ENCODE assay signal across 8 mouse cellular contexts in genomic region chr11:60115024-60115538, GRCm38 (mm10). TPM values are rescaled to one million over a fixed set of nuclear protein-coding genes. Genes with fewer than 3 reads are reported as not detected.
DNase-seq lines count a peak whose midpoint lies in the region; ATAC-seq and TF ChIP-seq lines count a peak whose summit lies in the region.

No protein-coding gene starts in this region.

- H3K4me2 ChIP-seq in heart, embryonic 13.5 days: peak overlapping the region; percentile 92
- H3K4me2 ChIP-seq in liver, embryonic 14.5 days (ENCODE audit: low read depth): peak overlapping the region; percentile 87
- peak overlapping the region; percentile 88 for H3K4me2 ChIP-seq in stomach, embryonic 15.5 days

- H3K9ac ChIP-seq in heart, embryonic 13.5 days: peak overlapping the region; percentile 85
- H3K9ac ChIP-seq in liver, embryonic 14.5 days (replicated peaks): peak overlapping the region; percentile 84
- H3K9ac ChIP-seq in stomach, embryonic 15.5 days: peak overlapping the region; percentile 49

- DNase-seq in CD8-positive naive resting alpha-beta T cell, adult 2 months (ENCODE audit: low read depth in 2 of 2, low spot score in 2 of 2): peak; percentile 90
- peak; percentile 90 for DNase-seq in c-Kit-negative CD71-positive TER-119-positive erythroid progenitor cells, embryonic 14.5 days (ENCODE audit: low read depth, low spot score)
- peak; percentile 50 for DNase-seq in fat pad, adult 2 months (ENCODE audit: extremely low read depth, low read depth, low spot score)
- DNase-seq in kidney, postnatal 10 days: peak; percentile 97
- peak; percentile 92 to 93 (median 92) for DNase-seq in liver, embryonic 14.5 days (ENCODE audit: low read depth in 3 of 3, low spot score in 3 of 3)
- DNase-seq in neural tube, embryonic 10.5 days (ENCODE audit: extremely low spot score, low spot score): peak; percentile 93

- no peaks in the 10 kb centered on the region for H3K9me3 ChIP-seq in heart, embryonic 13.5 days
- H3K9me3 ChIP-seq in liver, embryonic 14.5 days (ENCODE audit: control insufficient read depth, low read length): no peaks in the 10 kb centered on the region
- H3K9me3 ChIP-seq in stomach, embryonic 15.5 days: no peaks in the 10 kb centered on the region

- H3K27ac ChIP-seq in heart, embryonic 13.5 days (replicated peaks): peak overlapping the region; percentile 99
- peak overlapping the region; percentile 82 for H3K27ac ChIP-seq in liver, embryonic 14.5 days
- peak overlapping the region; percentile 98 for H3K27ac ChIP-seq in stomach, embryonic 15.5 days

- ATAC-seq in heart, embryonic 13.5 days (ENCODE audit: extremely low read depth, insufficient number of reproducible peaks, low FRiP score, low TSS enrichment): peak; percentile 94
- ATAC-seq in liver, embryonic 14.5 days (ENCODE audit: insufficient read depth): peak; percentile 91
- ATAC-seq in stomach, embryonic 15.5 days (ENCODE audit: insufficient read depth, low FRiP score, low read depth): peak; percentile 92

- no peak for TF ChIP-seq EP300 in liver, embryonic 14.5 days (IDR thresholded peaks at IDR 0.05; ENCODE audit: low read depth)

- H3K36me3 ChIP-seq in heart, embryonic 13.5 days: no peaks in the 10 kb centered on the region
- no peaks in the 10 kb centered on the region for H3K36me3 ChIP-seq in liver, embryonic 14.5 days (replicated peaks; ENCODE audit: control insufficient read depth, insufficient read depth, low read depth)
- no peaks in the 10 kb centered on the region for H3K36me3 ChIP-seq in stomach, embryonic 15.5 days

- peaks cover 88% of the 10 kb centered on the region for H3K4me1 ChIP-seq in heart, embryonic 13.5 days
- peaks cover 40 to 55% of the 10 kb centered on the region in 2 experiments for H3K4me1 ChIP-seq in liver, embryonic 14.5 days (replicated peaks; ENCODE audit: control insufficient read depth in 2 of 2, insufficient read depth in 2 of 2, low read length in 1 of 2)
- peaks cover 62% of the 10 kb centered on the region for H3K4me1 ChIP-seq in stomach, embryonic 15.5 days

- peak overlapping the region; percentile 61 for H3K4me3 ChIP-seq in heart, embryonic 13.5 days
- peak overlapping the region; percentile 62 to 71 for H3K4me3 ChIP-seq in liver, embryonic 14.5 days (ENCODE audit: insufficient read depth in 1 of 2, low read depth in 2 of 2, low read length in 2 of 2)
- peak overlapping the region; percentile 48 for H3K4me3 ChIP-seq in stomach, embryonic 15.5 days (replicated peaks)

- TF ChIP-seq CTCF in liver, embryonic 14.5 days (IDR thresholded peaks at IDR 0.05; ENCODE audit: low read depth): 0 out of 2 replicates have a peak, but pooled peaks have one; percentile 21

- no peaks in the 10 kb centered on the region for H3K27me3 ChIP-seq in heart, embryonic 13.5 days (replicated peaks)
- H3K27me3 ChIP-seq in liver, embryonic 14.5 days (ENCODE audit: control insufficient read depth, insufficient read depth, low read length): no peaks in the 10 kb centered on the region
- H3K27me3 ChIP-seq in stomach, embryonic 15.5 days (replicated peaks): no peaks in the 10 kb centered on the region

- under 1% methylated on average over 36 of the region's 43 CpGs for WGBS in heart, embryonic 13.5 days
- WGBS in liver, embryonic 14.5 days (ENCODE audit: insufficient replicate concordance): under 1% methylated on average over 40 of the region's 43 CpGs
- WGBS in stomach, embryonic 15.5 days: 0% methylated on average over 42 of the region's 43 CpGs

RNA-seq across cellular contexts. Expression of gene Rai1, which starts 10.3 kb away (rescaled TPM):
- 16.1 and 18.2 TPM in 2 replicates for polyA plus RNA-seq in heart, embryonic 13.5 days (2015; fragmentation: Nextera tagmentation; extraction: Ambion mirVana)
- polyA plus RNA-seq in liver, embryonic 14.5 days (2012; rRNA removed): 7.2 and 7.8 TPM in 2 replicates
- 4.5 and 5.3 TPM in 2 replicates for polyA plus RNA-seq in liver, embryonic 14.5 days (2014; fragmentation: Nextera tagmentation; extraction: Ambion mirVana)
- polyA plus RNA-seq in stomach, embryonic 15.5 days (2015; fragmentation: Nextera tagmentation; extraction: Ambion mirVana): 21.7 and 24.4 TPM in 2 replicates

Comparison
In these comparisons a context has a peak if more than half of its experiments do, and no peak if none do; other contexts are left out.
1. Peak in every context shown above with its lines: DNase-seq, ATAC-seq, H3K4me3 ChIP-seq and H3K27ac ChIP-seq.